8 mouse cellular contexts compared by ENCODE assay signal in the genomic region with DNA sequence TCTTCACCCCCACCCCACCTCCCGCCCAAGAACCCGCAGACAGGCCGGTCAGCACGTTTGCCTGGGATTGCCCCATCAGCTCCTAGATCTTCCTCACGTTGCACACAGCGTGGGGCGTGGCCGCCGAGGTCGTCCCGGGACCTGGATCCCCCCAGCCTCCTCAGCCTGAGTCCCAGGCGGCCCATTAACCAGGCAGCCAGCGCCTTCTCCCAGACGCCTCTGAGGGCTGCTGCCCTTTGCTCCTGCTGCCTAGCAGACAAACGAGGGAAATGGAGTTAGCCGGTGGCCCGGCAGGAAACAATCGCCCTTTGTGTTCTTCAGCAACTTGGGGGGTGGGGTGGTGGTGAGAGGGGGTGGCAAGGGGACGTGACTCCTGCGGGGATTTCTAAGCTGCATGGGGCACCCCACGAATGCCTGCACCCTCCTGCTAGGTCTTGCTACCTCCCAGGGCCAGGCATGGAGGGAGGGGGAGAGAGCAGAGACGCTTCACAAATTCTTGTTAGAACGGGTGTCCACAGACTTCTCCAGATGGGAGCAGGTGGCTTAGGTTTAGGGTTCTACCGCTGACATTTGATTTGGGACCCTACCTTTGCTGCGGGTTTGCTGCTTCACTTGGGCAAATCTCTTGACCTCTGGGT. TPM values are rescaled to one million over a fixed set of nuclear protein-coding genes. Genes with fewer than 3 reads are reported as not detected.
DNase-seq lines count a peak whose midpoint lies in the region; ATAC-seq and TF ChIP-seq lines count a peak whose summit lies in the region.

No protein-coding gene starts in this region.

- peak overlapping the region; percentile 47 for H3K4me2 ChIP-seq in heart, embryonic 15.5 days
- peak overlapping the region; percentile 40 for H3K4me2 ChIP-seq in midbrain, embryonic 12.5 days (replicated peaks)

- H3K4me3 ChIP-seq in ES-Bruce4 (ENCODE audit: low read depth, low read length) = peak overlapping the region; percentile 16
- H3K4me3 ChIP-seq in heart, embryonic 15.5 days = no peak overlapping the region
- no peak overlapping the region for H3K4me3 ChIP-seq in midbrain, embryonic 12.5 days

- no peaks in the 10 kb centered on the region for H3K36me3 ChIP-seq in ES-Bruce4 (ENCODE audit: control insufficient read depth, insufficient read depth, low read length, poor library complexity, severe bottlenecking)
- H3K36me3 ChIP-seq in heart, embryonic 15.5 days = no peaks in the 10 kb centered on the region
- H3K36me3 ChIP-seq in midbrain, embryonic 12.5 days = no peaks in the 10 kb centered on the region

- TF ChIP-seq POLR2A in ES-Bruce4 (IDR thresholded peaks at IDR 0.05; ENCODE audit: insufficient read depth, low read length) = no peak

- no peak for ATAC-seq in heart, embryonic 15.5 days (replicated peaks; ENCODE audit: insufficient number of reproducible peaks, insufficient read depth, low FRiP score, low read depth)
- ATAC-seq in midbrain, embryonic 12.5 days (ENCODE audit: low FRiP score, low read depth) = peak; percentile 54

- TF ChIP-seq EP300 in ES-Bruce4 (IDR thresholded peaks at IDR 0.05; ENCODE audit: insufficient read depth, low read depth, low read length) = no peak; the same call in none of the 2 replicates

- peak; percentile 78 for DNase-seq in embryo, embryonic 10.5 days (ENCODE audit: low spot score)
- DNase-seq in kidney, postnatal 10 days = peak; percentile 80
- DNase-seq in left cerebral cortex, adult 11 months (ENCODE audit: low spot score) = no peak
- no peak for DNase-seq in layer of hippocampus, adult 11-12 months (ENCODE audit: low spot score)
- DNase-seq in gastrocnemius, postnatal 4 days (ENCODE audit: low spot score in 2 of 2) = no peak

- H3K4me1 ChIP-seq in ES-Bruce4 (ENCODE audit: control insufficient read depth, insufficient read depth, low read length) = peaks cover 15% of the 10 kb centered on the region
- H3K4me1 ChIP-seq in heart, embryonic 15.5 days (replicated peaks) = peaks cover 63% of the 10 kb centered on the region
- H3K4me1 ChIP-seq in midbrain, embryonic 12.5 days = peaks cover 48% of the 10 kb centered on the region

- no peaks in the 10 kb centered on the region for H3K27me3 ChIP-seq in ES-Bruce4 (ENCODE audit: control insufficient read depth, insufficient read depth, low read length, poor library complexity, severe bottlenecking)
- no peaks in the 10 kb centered on the region for H3K27me3 ChIP-seq in heart, embryonic 15.5 days
- H3K27me3 ChIP-seq in midbrain, embryonic 12.5 days = peaks cover 14% of the 10 kb centered on the region

- TF ChIP-seq CTCF in ES-Bruce4 (IDR thresholded peaks at IDR 0.05; ENCODE audit: low read depth, low read length) = no peak

- H3K27ac ChIP-seq in ES-Bruce4 (ENCODE audit: insufficient read depth, low read length) = no peak overlapping the region
- H3K27ac ChIP-seq in heart, embryonic 15.5 days = 0 out of 2 replicates have a peak overlapping the region, but pooled peaks have one; percentile 14
- peak overlapping the region; percentile 31; the same call in 1 of the 2 replicates for H3K27ac ChIP-seq in midbrain, embryonic 12.5 days (replicated peaks)

- 14% methylated on average over 25 of the region's 25 CpGs for WGBS in heart, embryonic 15.5 days
- WGBS in midbrain, embryonic 12.5 days = 3% methylated on average over 25 of the region's 25 CpGs

- H3K9ac ChIP-seq in ES-Bruce4 (ENCODE audit: low read depth, poor library complexity, severe bottlenecking) = peak overlapping the region; percentile 20
- H3K9ac ChIP-seq in heart, embryonic 15.5 days = peak overlapping the region; percentile 12; the same call in 1 of the 2 replicates
- H3K9ac ChIP-seq in midbrain, embryonic 12.5 days (replicated peaks) = peak overlapping the region; percentile 46; the same call in 1 of the 2 replicates

- H3K9me3 ChIP-seq in ES-Bruce4 (replicated peaks; ENCODE audit: control insufficient read depth, insufficient read depth, low read length, poor library complexity, severe bottlenecking) = no peaks in the 10 kb centered on the region
- H3K9me3 ChIP-seq in heart, embryonic 15.5 days (replicated peaks) = no peaks in the 10 kb centered on the region
- no peaks in the 10 kb centered on the region for H3K9me3 ChIP-seq in midbrain, embryonic 12.5 days

RNA-seq across cellular contexts. Expression of gene Dnajb12, which starts 32.3 kb away (rescaled TPM):
- 29.3 and 29.6 TPM in 2 replicates for polyA plus RNA-seq in ES-Bruce4 (2011; ENCODE audit: insufficient read depth, insufficient read length, low read depth, missing spikeins)
- 17.8 and 23.3 TPM in 2 replicates for polyA plus RNA-seq in heart, embryonic 15.5 days (2015; fragmentation: Nextera tagmentation; extraction: Ambion mirVana)
- 22.5 and 22.7 TPM in 2 replicates for polyA plus RNA-seq in midbrain, embryonic 12.5 days (2016; fragmentation: Nextera tagmentation; extraction: Ambion mirVana)
- total RNA-seq in gastrocnemius, postnatal 4 days (2021) = 10 to 100 TPM; 45.0 to 51.3 TPM

RNA-seq across cellular contexts. Expression of gene Ddit4, which starts 40.0 kb away (rescaled TPM):
- polyA plus RNA-seq in ES-Bruce4 (2011; ENCODE audit: insufficient read depth, insufficient read length, low read depth, missing spikeins) = 172 and 176 TPM in 2 replicates
- polyA plus RNA-seq in heart, embryonic 15.5 days (2015; fragmentation: Nextera tagmentation; extraction: Ambion mirVana) = 22.7 and 33.4 TPM in 2 replicates
- polyA plus RNA-seq in midbrain, embryonic 12.5 days (2016; fragmentation: Nextera tagmentation; extraction: Ambion mirVana) = 47.6 and 51.6 TPM in 2 replicates
- total RNA-seq in gastrocnemius, postnatal 4 days (2021) = 10 to 100 TPM; 18.6 to 18.7 TPM

Comparison
In these comparisons a context has a peak if more than half of its experiments do, and no peak if none do; other contexts are left out.
1. DNase-seq: peak in embryo, embryonic 10.5 days (single experiment) and kidney, postnatal 10 days (single experiment); none in left cerebral cortex, adult 11 months (single experiment), layer of hippocampus, adult 11-12 months (single experiment) and gastrocnemius, postnatal 4 days (0 of 2).
2. Peak in every context shown above with its lines, with median percentiles within 50 percentile points of each other: H3K9ac ChIP-seq.